Mouse (Mus musculus): ENCODE data around the gene Nek5.

Nek5 gene

GRCm38 (mm10) chr8:22089226-22089625, 35.6 kb downstream of the Nek5 start:
- no peak for DNase-seq (ENCODE audit: low read depth, low spot score)

- no peak for DNase-seq (ENCODE audit: low read depth, low spot score)
Measured at GRCm38 (mm10) chr8:22079313-22080007, 45.4 kb downstream of the Nek5 start.

GRCm38 (mm10) chr8:22061126-22061525, 63.7 kb downstream of the Nek5 start:
- DNase-seq (ENCODE audit: low read depth, low spot score): no peak

- peak; percentile 98 for DNase-seq (ENCODE audit: low read depth, low spot score)
Measured at GRCm38 (mm10) chr8:22060446-22060889, 64.4 kb downstream of the Nek5 start, which contains the start of gene Alg11. Gene Alg11 (plus strand): TSS chr8:22060721.

GRCm38 (mm10) chr8:22059821-22060445, 64.9 kb downstream of the Nek5 start, which contains the start of gene Atp7b:
Gene Atp7b (minus strand): TSS chr8:22060305.
- DNase-seq (ENCODE audit: low read depth, low spot score): peak; percentile 41

- DNase-seq (ENCODE audit: low read depth, low spot score): peak; percentile 27
Measured at GRCm38 (mm10) chr8:22059153-22059738, 65.6 kb downstream of the Nek5 start.

- DNase-seq (ENCODE audit: low read depth, low spot score): peak; percentile 36
Measured at GRCm38 (mm10) chr8:22058368-22058767, 66.5 kb downstream of the Nek5 start.

- DNase-seq (ENCODE audit: low read depth, low spot score): no peak
Measured at GRCm38 (mm10) chr8:22056850-22057249, 68.0 kb downstream of the Nek5 start.

GRCm38 (mm10) chr8:22055492-22055877, 69.4 kb downstream of the Nek5 start:
- DNase-seq (ENCODE audit: low read depth, low spot score): peak; percentile 8

GRCm38 (mm10) chr8:22054674-22055491, 70.0 kb downstream of the Nek5 start:
- DNase-seq (ENCODE audit: low read depth, low spot score): peak; percentile 48

GRCm38 (mm10) chr8:22047699-22048464, 77.0 kb downstream of the Nek5 start:
- DNase-seq (ENCODE audit: low read depth, low spot score): peak; percentile 37

- DNase-seq (ENCODE audit: low read depth, low spot score): no peak
Measured at GRCm38 (mm10) chr8:22043706-22044105, 81.1 kb downstream of the Nek5 start.

- no peak for DNase-seq (ENCODE audit: low read depth, low spot score)
Measured at GRCm38 (mm10) chr8:22042515-22042914, 82.3 kb downstream of the Nek5 start.

GRCm38 (mm10) chr8:22040153-22040509, 84.7 kb downstream of the Nek5 start:
- no peak for DNase-seq (ENCODE audit: low read depth, low spot score)

- no peak for DNase-seq (ENCODE audit: low read depth, low spot score)
Measured at GRCm38 (mm10) chr8:22039468-22040152, 85.2 kb downstream of the Nek5 start.

GRCm38 (mm10) chr8:22037022-22037421, 87.8 kb downstream of the Nek5 start:
- DNase-seq (ENCODE audit: low read depth, low spot score): no peak

- no peak for DNase-seq (ENCODE audit: low read depth, low spot score)
Measured at GRCm38 (mm10) chr8:22036137-22036536, 88.7 kb downstream of the Nek5 start.

GRCm38 (mm10) chr8:22030990-22031389, 93.9 kb downstream of the Nek5 start:
- DNase-seq (ENCODE audit: low read depth, low spot score): no peak

GRCm38 (mm10) chr8:22028973-22029372, 95.9 kb downstream of the Nek5 start:
- no peak for DNase-seq (ENCODE audit: low read depth, low spot score)

GRCm38 (mm10) chr8:22025241-22025640, 99.6 kb downstream of the Nek5 start:
- DNase-seq (ENCODE audit: low read depth, low spot score): no peak
